Mouse (Mus musculus): ENCODE measurements around the gene Afap1l2. TPM values are rescaled to one million over a fixed set of nuclear protein-coding genes. Genes with fewer than 3 reads are reported as not detected.

Afap1l2 gene
- 7.7 and 17.9 TPM in 2 replicates for polyA plus RNA-seq (2012; rRNA removed; ENCODE audit: low replicate concordance)

GRCm38 (mm10) chr19:57007781-57008710, at the start of gene Afap1l2:
Gene Afap1l2, minus strand, starts transcription at chr19:57008228.

GRCm38 (mm10) chr19:56873816-56874600, 134.0 kb downstream of the Afap1l2 start, which contains the start of gene Vwa2:
Gene Vwa2, plus strand, starts transcription at chr19:56874249.

Other genes with a start within 250 kb of the Afap1l2 start
- gene Ccdc186, start 186.0 kb downstream of the Afap1l2 start, polyA plus RNA-seq (2012; rRNA removed; ENCODE audit: low replicate concordance): 4.0 and 7.2 TPM in 2 replicates
- 0.17 TPM in 1 of 2 replicates, not detected in the other for gene Tdrd1, start 182.0 kb downstream of the Afap1l2 start, polyA plus RNA-seq (2012; rRNA removed; ENCODE audit: low replicate concordance)
- 25.6 TPM in 1 of 2 replicates, not detected in the other for gene Vwa2, start 134.0 kb downstream of the Afap1l2 start, polyA plus RNA-seq (2012; rRNA removed; ENCODE audit: low replicate concordance)